Mouse (Mus musculus) kidney, embryonic 14.5 days (tissue): ENCODE results near the gene Mrpl23. TPM values are rescaled to one million over a fixed set of nuclear protein-coding genes. Genes with fewer than 3 reads are reported as not detected.
A peak's percentile ranks its signal among the peaks of the same experiment; 100 is the strongest.

Source experiments
- ATAC-seq: fragments of 200-750 bp; cut with Nextera tagmentation; 2 replicates; pipeline ENCODE4 v1.8.0; 2017; ENCODE audit warnings: moderate number of reproducible peaks, mild to moderate bottlenecking, moderate TSS enrichment, moderate library complexity; ENCODE audit not compliant: low FRiP score, low TSS enrichment
- H3K27ac ChIP-seq: fragments of 300-500 bp; sonication (generic); 2 replicates; pipeline ENCODE4 v1.5.1; 2014; ENCODE audit warnings: low read depth, mild to moderate bottlenecking, low read length, moderate library complexity, mixed read lengths
- H3K27me3 ChIP-seq: fragments of 300-500 bp; sonication (generic); 2 replicates; pipeline ENCODE4 v1.6.1; 2014; ENCODE audit warnings: mild to moderate bottlenecking, low read length; ENCODE audit not compliant: control insufficient read depth, insufficient read depth
- H3K36me3 ChIP-seq: fragments of 300-500 bp; sonication (generic); 2 replicates; pipeline ENCODE4 v1.6.1; 2014; ENCODE audit warnings: low read length, mixed read lengths; ENCODE audit not compliant: control insufficient read depth, insufficient read depth
- H3K4me1 ChIP-seq: fragments of 300-500 bp; sonication (generic); 2 replicates; pipeline ENCODE4 v1.6.1; 2014; ENCODE audit warnings: low read length, mixed read lengths; ENCODE audit not compliant: control insufficient read depth, insufficient read depth
- H3K4me2 ChIP-seq: fragments of 300-500 bp; sonication (generic); replicated peaks from 2 replicates; pipeline ENCODE4 v1.6.1; 2014; ENCODE audit warnings: low read depth, mild to moderate bottlenecking, low read length
- H3K4me3 ChIP-seq: fragments of 300-500 bp; sonication (generic); 2 replicates; pipeline ENCODE4 v1.5.1; 2014; ENCODE audit warnings: mild to moderate bottlenecking, low read length
- H3K9ac ChIP-seq: fragments of 300-500 bp; sonication (generic); 2 replicates; pipeline ENCODE4 v1.6.1; 2014; ENCODE audit warnings: low read depth, mild to moderate bottlenecking, low read length, moderate library complexity
- H3K9me3 ChIP-seq: fragments of 300-500 bp; sonication (generic); 2 replicates; pipeline ENCODE4 v1.6.1; 2016; ENCODE audit warnings: low read length; ENCODE audit not compliant: control insufficient read depth
- WGBS: fragments of 180-500 bp; shearing (Covaris S2); extraction: QIAGEN DNeasy Blood & Tissue Kit; methylation state at CpG from one replicate; pipeline ENCODE4 v1.1.7; 2014; 5-methylcytosine and 5-hydroxymethylcytosine counted together
- polyA plus RNA-seq: library from polyadenylated mRNA; unstranded; fragments of >200 nt; fragmentation: Nextera tagmentation; extraction: Ambion mirVana; gene quantifications from 2 replicates; pipeline ENCODE4 v1.2.1, GENCODE M21; 2014

Gene Mrpl23
- polyA plus RNA-seq, 1 experiment from 2014 or later: 33.4 TPM

DNA sequence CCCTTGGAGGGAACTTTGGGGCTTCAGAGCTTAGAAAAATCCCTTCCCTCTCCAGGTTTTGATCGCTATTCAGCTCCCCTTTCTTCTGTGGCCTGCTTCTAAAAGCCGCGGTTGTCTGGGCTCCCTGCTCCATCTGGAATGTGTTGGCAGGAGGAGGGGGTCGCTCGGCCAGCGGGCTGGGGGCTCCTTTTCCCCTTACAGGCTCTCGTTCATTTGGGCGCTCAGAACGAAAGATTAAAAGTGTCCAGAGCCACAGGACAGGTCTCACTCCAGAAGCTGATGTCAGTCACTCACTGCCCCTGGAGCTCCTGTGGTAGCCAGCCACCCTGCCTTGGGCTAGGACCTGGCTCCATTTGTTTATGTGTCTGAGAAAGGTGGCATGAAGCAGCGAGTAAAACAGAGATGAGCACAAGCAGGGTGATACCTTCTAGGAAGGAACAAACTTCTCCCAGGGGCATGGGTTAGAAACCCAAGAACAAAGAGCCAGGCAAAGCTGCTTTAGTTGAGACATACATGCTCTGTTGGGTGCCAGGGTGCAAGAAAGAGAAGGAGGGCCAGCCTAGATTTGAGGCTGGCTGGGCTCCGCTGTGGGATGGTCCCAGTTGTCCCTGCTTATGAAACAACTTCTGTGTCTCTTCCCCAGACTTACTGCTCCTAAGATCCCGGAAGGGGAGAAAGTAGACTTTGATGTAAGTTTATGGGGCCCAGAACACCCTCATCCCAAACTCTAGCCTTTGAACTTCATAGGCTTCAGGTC, 22.3 kb upstream of the Mrpl23 start:
- Histone ChIP-seq H3K9ac (peak overlapping the region; percentile 38), H3K4me3 (no peak overlapping the region), H3K27ac (peak overlapping the region; percentile 97), H3K27me3 (0 out of 2 replicates have a peak, but pooled peaks cover 3% of the 10 kb centered on the region), H3K9me3 (no peaks in the 10 kb centered on the region), H3K4me1 (peaks cover 35% of the 10 kb centered on the region), H3K4me2 (no peak overlapping the region; the same call in 1 of the 2 replicates), H3K36me3 (no peaks in the 10 kb centered on the region)
- 10% methylated on average over 12 of the region's 12 CpGs for WGBS
- ATAC-seq: peak; percentile 29; the same call in 1 of the 2 replicates

DNA sequence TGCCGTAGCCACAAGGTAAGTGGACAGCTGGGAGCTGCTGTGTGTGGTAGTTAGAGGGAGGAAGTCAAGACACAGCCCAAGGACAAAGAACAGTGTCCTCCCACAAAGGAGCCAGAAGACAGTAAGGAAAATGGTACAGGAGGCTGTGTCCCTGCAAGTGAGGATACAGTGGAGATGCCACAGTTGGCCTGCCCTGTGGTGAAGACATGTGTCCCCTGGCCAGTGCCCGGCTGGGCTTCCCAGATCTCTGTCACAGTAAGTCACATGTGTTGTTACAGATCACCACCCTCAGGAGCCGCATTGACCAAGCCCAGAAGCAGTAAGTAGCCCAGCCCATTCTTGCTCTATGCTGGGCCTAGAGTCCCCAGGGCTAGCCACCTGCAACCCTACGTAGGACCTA, 18.4 kb upstream of the Mrpl23 start:
- Histone ChIP-seq H3K36me3 (no peaks in the 10 kb centered on the region), H3K9me3 (no peaks in the 10 kb centered on the region), H3K27me3 (no peaks in the 10 kb centered on the region), H3K9ac (no peak overlapping the region), H3K4me1 (peaks cover 23% of the 10 kb centered on the region), H3K4me2 (no peak overlapping the region), H3K4me3 (no peak overlapping the region), H3K27ac (no peak overlapping the region)
- ATAC-seq: no peak
- WGBS: 77% methylated on average over 4 of the region's 4 CpGs

DNA sequence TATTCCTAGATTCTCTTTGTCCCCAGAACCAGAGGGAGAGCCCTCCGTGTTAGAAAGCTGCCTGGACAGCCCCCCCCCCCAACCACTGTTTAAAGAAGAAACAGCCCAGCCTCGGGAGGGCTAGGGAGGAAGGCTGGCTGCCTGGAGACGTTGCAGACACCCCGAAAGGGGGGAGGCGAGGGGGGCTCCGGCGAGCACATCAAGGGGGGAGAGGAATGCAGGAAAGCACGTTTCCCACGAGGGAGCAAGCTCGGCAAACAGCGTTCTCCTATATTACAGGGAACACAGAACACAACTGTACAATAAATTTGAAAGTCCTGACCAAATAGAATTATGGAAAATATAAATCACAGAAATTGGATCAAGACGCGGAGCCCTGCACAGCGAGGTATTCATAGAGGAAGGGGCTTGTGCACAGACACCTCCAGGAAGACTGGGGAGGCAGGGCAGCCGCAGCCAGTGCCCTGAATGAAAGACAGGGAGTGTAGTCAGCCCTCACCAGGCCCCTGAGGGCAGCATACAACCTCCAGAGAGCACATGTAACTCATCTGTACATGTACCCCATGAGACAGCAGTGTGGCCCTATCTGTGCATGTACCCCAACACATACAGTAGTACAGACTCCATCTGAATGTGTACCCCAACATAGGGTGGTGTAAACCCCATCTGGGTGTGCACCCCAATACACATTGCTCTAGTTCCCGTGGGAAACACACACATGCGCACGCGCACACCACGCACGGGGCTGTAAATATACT, 16.1 kb upstream of the Mrpl23 start:
- Histone ChIP-seq H3K4me3 (no peak overlapping the region), H3K27me3 (no peaks in the 10 kb centered on the region), H3K4me1 (peaks cover 18% of the 10 kb centered on the region), H3K4me2 (no peak overlapping the region; the same call in 1 of the 2 replicates), H3K9ac (peak overlapping the region; percentile 34; the same call in 1 of the 2 replicates), H3K36me3 (no peaks in the 10 kb centered on the region), H3K27ac (peak overlapping the region; percentile 83), H3K9me3 (no peaks in the 10 kb centered on the region)
- ATAC-seq: peak; percentile 54
- 36% methylated on average over 21 of the region's 21 CpGs for WGBS

DNA sequence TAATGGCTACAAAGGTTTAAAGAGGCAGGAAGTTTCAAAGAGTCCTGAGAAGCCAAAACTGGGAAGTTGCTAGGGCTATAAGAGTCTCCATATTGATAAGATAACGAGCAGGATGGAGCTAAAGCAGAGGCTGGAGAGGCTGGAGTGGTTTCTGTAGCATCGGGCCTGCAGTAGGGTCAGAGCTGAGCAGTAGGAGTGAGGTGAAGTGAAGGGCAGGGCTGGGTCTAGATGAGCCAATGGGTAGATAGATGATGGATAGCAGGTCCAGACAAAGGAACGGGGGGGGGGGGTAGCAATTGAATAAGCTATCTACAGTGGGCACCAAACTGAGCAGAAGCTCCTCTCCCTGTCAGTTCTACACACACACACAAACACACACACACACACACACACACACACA, 15.0 kb upstream of the Mrpl23 start:
- WGBS: 82% methylated on average over 3 of the region's 3 CpGs
- Histone ChIP-seq H3K36me3 (no peaks in the 10 kb centered on the region), H3K4me3 (no peak overlapping the region), H3K4me1 (peaks cover 22% of the 10 kb centered on the region), H3K27me3 (no peaks in the 10 kb centered on the region), H3K9ac (no peak overlapping the region), H3K4me2 (no peak overlapping the region), H3K27ac (no peak overlapping the region), H3K9me3 (no peaks in the 10 kb centered on the region)
- no peak for ATAC-seq

DNA sequence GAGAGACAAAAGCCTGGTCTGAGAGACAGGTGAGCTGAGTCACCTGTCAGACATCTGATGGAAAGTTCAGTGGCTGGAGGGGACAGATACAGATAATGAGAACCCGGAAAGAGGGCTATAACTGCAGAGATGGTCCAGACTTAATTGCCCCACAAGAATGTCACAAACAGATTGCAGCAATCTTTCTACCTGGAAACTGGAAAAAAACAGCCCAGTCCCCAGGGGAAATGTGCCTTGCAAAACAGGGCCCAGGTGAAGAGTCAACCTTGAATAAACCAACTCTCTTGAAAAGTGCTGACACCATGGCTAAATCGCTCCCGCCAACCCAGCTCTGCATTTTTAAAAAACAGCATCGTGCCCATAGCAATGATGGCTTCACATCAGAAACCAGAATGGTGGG, 12.2 kb upstream of the Mrpl23 start:
- no peak overlapping the region for H3K27ac ChIP-seq
- no peak overlapping the region for H3K4me3 ChIP-seq
- H3K4me2 ChIP-seq: no peak overlapping the region
- no peak overlapping the region for H3K9ac ChIP-seq
- H3K36me3 ChIP-seq: no peaks in the 10 kb centered on the region
- H3K27me3 ChIP-seq: no peaks in the 10 kb centered on the region
- no peak for ATAC-seq
- peaks cover 49% of the 10 kb centered on the region for H3K4me1 ChIP-seq
- WGBS: 83% methylated on average over 4 of the region's 4 CpGs
- no peaks in the 10 kb centered on the region for H3K9me3 ChIP-seq

DNA sequence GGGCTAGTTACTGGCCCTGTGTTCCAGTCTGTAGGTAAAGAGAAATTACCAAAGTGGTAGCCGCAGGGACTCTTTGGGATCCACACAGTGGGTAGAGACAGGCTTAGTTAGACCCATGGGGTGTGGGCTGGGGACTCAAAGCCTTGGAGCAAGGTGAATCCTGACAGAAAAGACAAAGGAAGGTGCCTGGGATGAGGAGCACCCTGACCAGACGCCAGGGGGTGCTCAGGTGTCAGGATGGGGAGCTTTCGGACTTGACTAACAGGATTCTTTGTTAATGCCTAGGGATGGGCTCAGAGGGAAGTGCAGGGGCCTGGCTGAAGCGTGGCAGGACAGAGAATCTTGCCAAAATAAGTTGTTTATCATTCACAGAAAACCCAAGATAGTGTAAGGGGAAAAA, 10.1 kb upstream of the Mrpl23 start:
- Histone ChIP-seq H3K36me3 (no peaks in the 10 kb centered on the region), H3K27me3 (no peaks in the 10 kb centered on the region), H3K4me1 (peaks cover 56% of the 10 kb centered on the region), H3K9ac (no peak overlapping the region), H3K4me3 (no peak overlapping the region), H3K27ac (peak overlapping the region; percentile 93), H3K4me2 (no peak overlapping the region), H3K9me3 (no peaks in the 10 kb centered on the region)
- 23% methylated on average over 4 of the region's 4 CpGs for WGBS
- 0 out of 2 replicates have a peak, but pooled peaks have one; percentile 11 for ATAC-seq

DNA sequence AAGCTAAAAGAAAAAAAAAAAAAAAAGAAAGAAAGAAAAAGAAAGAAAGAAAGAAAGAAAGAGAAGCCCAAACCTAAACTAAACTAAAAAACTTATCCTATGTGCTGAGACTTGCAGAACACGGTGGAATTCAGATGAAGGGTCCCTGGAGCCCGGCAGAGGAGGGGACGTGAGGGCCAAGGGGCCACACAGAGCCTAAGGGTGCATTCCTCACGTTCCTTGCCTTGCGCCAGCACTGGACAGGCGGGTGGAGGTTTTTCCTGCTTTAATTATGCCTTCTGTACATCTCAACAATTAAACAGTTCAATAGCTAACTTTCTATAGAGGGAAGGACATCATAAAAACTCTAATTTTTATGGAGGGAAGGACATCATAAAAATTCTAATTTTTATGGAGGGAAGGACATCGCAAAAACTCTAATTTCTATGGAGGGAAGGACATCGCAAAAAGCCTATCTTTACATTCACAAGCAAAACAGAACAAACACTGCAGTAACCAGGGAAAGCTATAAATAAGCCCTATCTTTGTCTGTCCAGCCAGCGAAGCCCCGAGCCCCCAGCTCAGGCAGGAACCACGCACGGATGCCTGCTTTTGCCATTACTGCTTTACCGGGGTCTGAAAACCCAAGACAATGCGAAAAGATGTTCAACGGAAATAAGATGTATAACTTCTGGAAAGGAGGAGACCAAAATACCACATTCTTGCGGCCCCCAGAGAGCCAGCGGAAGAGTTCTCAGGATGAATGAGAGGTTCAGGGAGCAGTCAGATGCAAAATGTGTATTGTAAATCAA, 9.1 kb upstream of the Mrpl23 start:
- Histone ChIP-seq H3K27ac (peak overlapping the region; percentile 93), H3K27me3 (no peaks in the 10 kb centered on the region), H3K36me3 (no peaks in the 10 kb centered on the region), H3K4me2 (no peak overlapping the region; the same call in 1 of the 2 replicates), H3K9me3 (no peaks in the 10 kb centered on the region), H3K4me1 (peaks cover 62% of the 10 kb centered on the region), H3K4me3 (no peak overlapping the region), H3K9ac (peak overlapping the region; percentile 46; the same call in 1 of the 2 replicates)
- WGBS: 6% methylated on average over 17 of the region's 17 CpGs
- ATAC-seq: no peak

DNA sequence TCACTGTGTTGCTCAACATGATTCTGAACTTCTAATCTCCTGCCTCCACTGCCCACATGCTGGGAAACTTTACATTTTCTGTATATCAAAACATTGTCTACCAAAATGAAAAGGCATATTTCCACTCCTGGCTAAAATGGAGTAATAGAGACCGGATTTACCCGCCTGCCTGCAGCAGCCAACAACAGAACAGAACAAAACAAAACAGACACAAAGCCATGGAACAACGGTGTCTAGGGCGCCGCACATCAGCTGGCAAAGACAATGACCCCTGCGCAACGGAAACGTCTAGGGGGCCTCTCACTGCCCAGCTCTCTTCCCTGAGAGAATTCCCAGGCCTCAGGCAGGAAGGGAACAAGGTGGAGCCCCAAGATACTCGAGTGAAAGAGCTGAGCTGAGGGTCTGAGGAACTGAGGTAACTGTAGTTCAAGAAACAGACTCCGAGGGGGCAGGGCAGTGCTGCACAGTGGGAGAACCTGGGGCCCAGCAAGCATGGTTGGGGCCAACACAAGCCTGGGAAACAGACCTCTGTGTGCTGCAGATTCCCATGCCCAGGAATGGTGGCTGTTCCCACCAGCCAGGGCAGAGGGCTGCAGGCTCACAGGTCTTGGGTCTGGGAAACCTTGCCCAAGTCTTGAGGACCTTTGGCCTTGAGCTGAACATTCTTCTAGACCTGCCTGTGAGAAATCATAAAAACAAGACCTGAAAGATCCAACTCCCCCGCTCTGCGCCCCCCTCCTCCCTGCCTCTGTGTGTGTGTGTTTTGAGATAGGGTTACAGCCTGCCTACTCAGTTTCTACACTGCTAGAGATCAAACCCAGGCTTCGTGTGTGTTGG, 6.9 kb upstream of the Mrpl23 start:
- ATAC-seq: peak; percentile 82
- WGBS: 20% methylated on average over 13 of the region's 13 CpGs
- Histone ChIP-seq H3K4me2 (no peak overlapping the region), H3K27me3 (no peaks in the 10 kb centered on the region), H3K27ac (peak overlapping the region; percentile 93), H3K9me3 (no peaks in the 10 kb centered on the region), H3K36me3 (no peaks in the 10 kb centered on the region), H3K4me1 (peaks cover 56% of the 10 kb centered on the region), H3K9ac (peak overlapping the region; percentile 47; the same call in 1 of the 2 replicates), H3K4me3 (no peak overlapping the region)
